Mouse (Mus musculus) stomach, postnatal 0 days (tissue): ENCODE data around the gene Arsa. TPM values are rescaled to one million over a fixed set of nuclear protein-coding genes. Genes with fewer than 3 reads are reported as not detected.

ENCODE experiments used
- ATAC-seq: fragments of 200-750 bp; cut with Nextera tagmentation; 2 replicates; pipeline ENCODE4 v1.8.0; 2017; ENCODE audit not compliant: low FRiP score, low TSS enrichment
- DNase-seq: peaks from one replicate; pipeline ENCODE4 v3.0.0-alpha.2; 2016; ENCODE audit warnings: low spot score
- H3K27ac ChIP-seq: fragments of 300-500 bp; sonication (generic); replicated peaks from 2 replicates; pipeline ENCODE4 v1.5.1; 2014; ENCODE audit warnings: mild to moderate bottlenecking, control low read depth
- H3K27me3 ChIP-seq: fragments of 300-500 bp; sonication (generic); 2 replicates; pipeline ENCODE4 v1.6.1; 2014; ENCODE audit warnings: low read length; ENCODE audit not compliant: control insufficient read depth, insufficient read depth
- H3K36me3 ChIP-seq: fragments of 300-500 bp; sonication (generic); 2 replicates; pipeline ENCODE4 v1.6.1; 2014; ENCODE audit warnings: low read length, mixed read lengths; ENCODE audit not compliant: control insufficient read depth, insufficient read depth
- H3K4me1 ChIP-seq: fragments of 300-500 bp; sonication (generic); replicated peaks from 2 replicates; pipeline ENCODE4 v1.6.1; 2014; ENCODE audit warnings: antibody characterized with exemption; ENCODE audit not compliant: control insufficient read depth, insufficient read depth
- H3K4me2 ChIP-seq: fragments of 300-500 bp; sonication (generic); replicated peaks from 2 replicates; pipeline ENCODE4 v1.6.1; 2014; ENCODE audit warnings: low read depth, mild to moderate bottlenecking, control low read depth, moderate library complexity
- H3K4me3 ChIP-seq: fragments of 300-500 bp; sonication (generic); 2 replicates; pipeline ENCODE4 v1.5.1; 2014; ENCODE audit warnings: low read depth, low read length, control low read depth
- H3K9ac ChIP-seq: fragments of 300-500 bp; sonication (generic); 2 replicates; pipeline ENCODE4 v1.6.1; 2014; ENCODE audit warnings: mild to moderate bottlenecking, low read length, control low read depth, mixed read lengths
- H3K9me3 ChIP-seq: fragments of 300-500 bp; sonication (generic); 2 replicates; pipeline ENCODE4 v1.6.1; 2016; ENCODE audit warnings: low read length; ENCODE audit not compliant: control insufficient read depth
- CTCF ChIP-seq: IDR thresholded peaks from 2 replicates; pipeline ENCODE4 v1.5.1; 2016; ENCODE audit warnings: antibody characterized with exemption, low read depth, mild to moderate bottlenecking, moderate library complexity
- EP300 ChIP-seq: optimal IDR thresholded peaks from 2 replicates; pipeline ENCODE3; 2016; ENCODE audit warnings: antibody characterized with exemption
- WGBS: fragments of 180-500 bp; shearing (Covaris S2); extraction: QIAGEN DNeasy Blood & Tissue Kit; methylation state at CpG from one replicate; pipeline ENCODE4 v1.1.7; 2014; 5-methylcytosine and 5-hydroxymethylcytosine counted together
- polyA plus RNA-seq: library from polyadenylated mRNA; unstranded; fragments of >200 nt; fragmentation: Nextera tagmentation; extraction: Ambion mirVana; gene quantifications from 2 replicates; pipeline ENCODE4 v1.2.1, GENCODE M21; 2015

Gene Arsa
- polyA plus RNA-seq, 1 experiment from 2014 or later = 10.3 TPM

DNA sequence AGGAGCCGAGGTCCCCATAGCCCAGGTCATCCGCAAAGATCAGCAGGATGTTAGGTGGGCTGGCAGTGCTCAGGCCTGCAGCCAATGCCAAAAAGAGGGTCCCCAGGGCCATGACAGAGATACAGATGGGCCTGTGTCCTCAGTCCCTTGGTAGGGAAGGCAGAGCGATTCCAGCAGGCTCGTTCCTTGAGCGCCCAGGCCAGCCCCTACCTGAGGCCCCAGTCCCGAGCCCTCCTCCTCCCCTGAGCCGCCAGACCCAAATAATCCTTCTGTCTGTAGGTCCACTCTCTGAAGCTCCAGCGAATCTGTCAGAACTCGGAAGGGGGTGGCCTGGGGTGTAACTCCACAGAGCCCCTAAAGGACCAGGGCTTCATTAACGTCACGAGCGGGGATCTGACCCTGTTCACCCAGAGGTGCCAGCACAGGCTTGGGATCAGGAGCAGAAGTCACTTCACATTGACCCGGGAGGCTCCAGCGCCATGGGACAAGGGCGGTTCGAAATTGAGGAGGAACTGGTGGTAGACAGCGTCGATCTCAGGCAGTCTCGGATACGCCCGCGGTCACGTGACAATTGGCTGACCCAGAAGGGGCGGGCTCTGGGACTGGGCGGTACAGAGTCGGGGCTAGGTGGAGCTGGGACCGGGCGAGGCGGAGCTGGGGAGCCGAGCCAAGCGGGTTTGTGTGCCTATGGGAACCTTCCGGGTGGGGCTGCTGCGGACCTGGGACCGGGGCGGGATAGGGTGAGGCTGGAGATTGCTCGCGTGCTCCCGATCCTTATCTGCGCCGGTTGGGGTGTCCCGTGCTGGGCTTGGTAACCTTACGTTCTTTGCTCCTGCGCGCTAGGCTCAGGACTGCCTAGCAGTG is 1.4 kb downstream of the Arsa start:
- Histone ChIP-seq H3K9ac (peak overlapping the region; percentile 71), H3K27me3 (no peaks in the 10 kb centered on the region), H3K4me2 (peak overlapping the region; percentile 87), H3K4me3 (peak overlapping the region; percentile 57), H3K4me1 (no peaks in the 10 kb centered on the region), H3K36me3 (no peaks in the 10 kb centered on the region), H3K9me3 (no peaks in the 10 kb centered on the region), H3K27ac (peak overlapping the region; percentile 81)
- DNase-seq = peak; percentile 96
- 8% methylated on average over 44 of the region's 44 CpGs for WGBS
- TF ChIP-seq EP300 (no peak), CTCF (no peak)
- ATAC-seq = peak; percentile 98

DNA sequence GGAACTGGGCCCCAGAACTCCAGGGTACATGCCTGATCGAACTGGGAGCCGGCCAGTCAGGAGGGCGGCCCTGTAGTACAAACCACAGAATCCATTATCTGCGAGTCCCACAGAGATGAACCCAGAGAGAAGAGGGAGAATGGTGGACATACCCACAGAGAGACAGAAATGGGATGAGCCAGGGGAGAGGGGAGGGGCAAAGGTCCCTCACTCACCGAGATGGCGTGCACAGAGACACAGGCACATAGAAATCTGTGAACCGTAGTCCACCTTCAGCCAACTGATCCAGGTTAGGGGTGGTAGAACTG is 2.0 kb downstream of the Arsa start:
- H3K4me1 ChIP-seq = no peaks in the 10 kb centered on the region
- no peak overlapping the region for H3K27ac ChIP-seq
- no peak for DNase-seq
- ATAC-seq = no peak
- WGBS = 94% methylated on average over 7 of the region's 7 CpGs
- H3K27me3 ChIP-seq = no peaks in the 10 kb centered on the region
- no peaks in the 10 kb centered on the region for H3K36me3 ChIP-seq
- peak overlapping the region; percentile 87 for H3K4me2 ChIP-seq
- TF ChIP-seq EP300 (no peak), CTCF (no peak)
- peak overlapping the region; percentile 71; the same call in 1 of the 2 replicates for H3K9ac ChIP-seq
- H3K9me3 ChIP-seq = no peaks in the 10 kb centered on the region
- peak overlapping the region; percentile 57 for H3K4me3 ChIP-seq

DNA sequence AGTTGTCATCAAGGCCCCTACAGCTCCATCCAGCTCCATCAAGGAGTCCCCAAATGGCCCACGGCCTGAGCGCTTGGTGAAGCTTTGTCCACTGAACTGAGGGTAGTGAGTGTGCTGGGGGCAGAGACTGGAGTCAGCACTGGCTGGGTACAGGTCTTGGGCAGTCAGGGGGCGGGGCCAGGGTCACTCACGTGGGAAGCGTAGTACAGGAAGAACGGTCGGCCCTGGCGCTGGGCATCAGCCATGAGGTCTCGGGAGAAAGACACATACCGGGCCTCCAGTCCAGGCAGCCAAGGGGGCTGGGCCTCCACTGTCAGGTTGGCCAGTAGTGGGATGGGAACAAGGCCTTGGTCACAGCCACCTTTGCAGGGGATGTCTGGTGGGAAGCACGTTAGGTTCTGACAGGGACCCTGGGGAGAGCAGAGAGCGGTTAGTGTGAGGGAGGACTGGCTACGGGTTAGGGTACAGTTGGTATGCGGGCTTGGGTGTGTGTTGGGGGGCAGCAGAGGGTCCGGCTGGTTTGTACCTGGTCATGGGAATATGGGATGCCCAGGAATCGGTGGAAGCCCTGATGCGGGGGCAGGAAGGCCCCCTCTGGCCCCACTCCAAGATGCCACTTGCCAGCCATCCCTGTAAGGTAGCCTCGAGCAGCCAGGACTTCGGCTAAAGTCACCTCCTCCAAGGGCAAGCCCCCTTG is 2.5 kb downstream of the Arsa start:
- TF ChIP-seq CTCF (no peak), EP300 (no peak)
- DNase-seq (no peak), ATAC-seq (no peak)
- no peak overlapping the region for H3K27ac ChIP-seq
- H3K4me2 ChIP-seq = no peak overlapping the region
- WGBS = 90% methylated on average over 19 of the region's 19 CpGs
- H3K9me3 ChIP-seq = no peaks in the 10 kb centered on the region
- no peaks in the 10 kb centered on the region for H3K27me3 ChIP-seq
- no peak overlapping the region for H3K4me3 ChIP-seq
- H3K36me3 ChIP-seq = no peaks in the 10 kb centered on the region
- H3K4me1 ChIP-seq = no peaks in the 10 kb centered on the region
- no peak overlapping the region for H3K9ac ChIP-seq

DNA sequence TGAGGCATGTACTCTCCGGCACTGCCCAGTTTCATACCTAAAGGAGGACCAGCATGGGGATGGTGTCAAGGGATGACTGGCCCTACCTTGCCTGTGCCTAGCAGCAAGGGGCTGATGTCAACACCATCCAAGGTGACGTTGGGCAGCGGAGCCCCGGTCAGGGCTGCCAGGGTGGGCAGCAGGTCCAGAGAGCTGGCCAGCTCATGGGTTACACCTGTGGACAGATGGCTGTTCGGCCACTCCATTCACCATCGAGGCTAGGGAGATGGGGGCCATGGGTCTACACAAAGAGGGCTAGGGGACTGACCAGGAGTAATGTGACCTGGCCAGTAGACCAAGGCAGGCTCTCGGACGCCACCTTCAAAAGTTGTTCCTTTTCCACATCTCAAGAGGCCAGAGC is 3.3 kb downstream of the Arsa start:
- Histone ChIP-seq H3K27me3 (no peaks in the 10 kb centered on the region), H3K4me3 (no peak overlapping the region), H3K9me3 (no peaks in the 10 kb centered on the region), H3K27ac (no peak overlapping the region), H3K4me1 (no peaks in the 10 kb centered on the region), H3K4me2 (no peak overlapping the region), H3K36me3 (no peaks in the 10 kb centered on the region), H3K9ac (no peak overlapping the region)
- 95% methylated on average over 8 of the region's 8 CpGs for WGBS
- no peak for DNase-seq
- ATAC-seq = no peak
- TF ChIP-seq CTCF (no peak), EP300 (no peak)

DNA sequence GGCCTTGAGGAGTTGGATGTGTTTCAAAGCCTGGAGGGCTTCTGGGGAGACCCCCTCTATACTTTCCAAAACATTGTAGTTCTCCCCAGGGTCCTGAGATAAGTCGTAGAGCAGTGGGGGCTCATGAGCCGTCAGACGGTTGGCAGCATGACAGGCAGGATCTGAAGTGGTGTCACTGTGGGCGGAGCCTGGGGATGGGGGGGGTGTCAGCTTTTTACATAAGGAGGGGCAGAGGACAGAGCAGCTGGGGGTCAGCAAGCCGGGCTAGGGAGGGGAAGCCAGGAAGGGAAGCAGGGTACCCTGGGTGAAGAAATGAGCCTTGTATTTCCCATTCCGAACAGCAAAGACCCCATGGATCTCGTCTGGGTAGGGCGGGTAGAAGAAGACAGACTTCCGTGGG is 3.9 kb downstream of the Arsa start:
- TF ChIP-seq CTCF = no peak
- TF ChIP-seq EP300 = no peak
- H3K4me1 ChIP-seq = no peaks in the 10 kb centered on the region
- DNase-seq (no peak), ATAC-seq (no peak)
- 81% methylated on average over 9 of the region's 9 CpGs for WGBS
- H3K4me3 ChIP-seq = no peak overlapping the region
- no peak overlapping the region for H3K4me2 ChIP-seq
- no peak overlapping the region for H3K9ac ChIP-seq
- H3K9me3 ChIP-seq = no peaks in the 10 kb centered on the region
- H3K27me3 ChIP-seq = no peaks in the 10 kb centered on the region
- no peaks in the 10 kb centered on the region for H3K36me3 ChIP-seq
- H3K27ac ChIP-seq = no peak overlapping the region

DNA sequence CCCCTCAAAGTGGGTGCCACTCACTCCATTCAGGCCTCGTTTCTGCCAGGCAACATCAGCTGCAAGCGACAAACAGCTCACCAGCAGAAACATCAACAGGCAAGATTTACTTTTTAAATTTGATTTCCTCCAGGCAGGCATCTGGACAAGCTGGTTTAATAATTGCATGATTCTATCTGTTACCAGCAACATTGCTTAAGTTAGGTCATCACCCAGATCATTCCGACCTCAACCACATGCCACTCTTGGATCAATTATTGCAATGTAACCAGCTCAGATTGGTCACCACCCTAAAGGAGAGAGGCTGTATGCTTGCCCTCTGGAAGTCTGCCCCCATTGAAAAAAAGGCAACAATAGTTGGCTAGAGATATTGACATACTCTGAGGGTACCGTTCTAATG is 5.7 kb downstream of the Arsa start:
- Histone ChIP-seq H3K9me3 (no peaks in the 10 kb centered on the region), H3K9ac (no peak overlapping the region), H3K27ac (no peak overlapping the region), H3K36me3 (no peaks in the 10 kb centered on the region), H3K4me3 (no peak overlapping the region), H3K4me2 (no peak overlapping the region), H3K4me1 (no peaks in the 10 kb centered on the region), H3K27me3 (no peaks in the 10 kb centered on the region)
- no peak for TF ChIP-seq CTCF
- TF ChIP-seq EP300 = no peak
- WGBS = 69% methylated on average over 4 of the region's 4 CpGs
- DNase-seq (no peak), ATAC-seq (no peak)
